Mouse (Mus musculus) kidney, postnatal 10 days (tissue): Measurements from ENCODE around the gene Phf1.

Experiments used
- DNase-seq: peaks from one replicate; pipeline ENCODE4 v3.0.0; 2021; ENCODE audit warnings: mixed read lengths

The Phf1 gene

DNA sequence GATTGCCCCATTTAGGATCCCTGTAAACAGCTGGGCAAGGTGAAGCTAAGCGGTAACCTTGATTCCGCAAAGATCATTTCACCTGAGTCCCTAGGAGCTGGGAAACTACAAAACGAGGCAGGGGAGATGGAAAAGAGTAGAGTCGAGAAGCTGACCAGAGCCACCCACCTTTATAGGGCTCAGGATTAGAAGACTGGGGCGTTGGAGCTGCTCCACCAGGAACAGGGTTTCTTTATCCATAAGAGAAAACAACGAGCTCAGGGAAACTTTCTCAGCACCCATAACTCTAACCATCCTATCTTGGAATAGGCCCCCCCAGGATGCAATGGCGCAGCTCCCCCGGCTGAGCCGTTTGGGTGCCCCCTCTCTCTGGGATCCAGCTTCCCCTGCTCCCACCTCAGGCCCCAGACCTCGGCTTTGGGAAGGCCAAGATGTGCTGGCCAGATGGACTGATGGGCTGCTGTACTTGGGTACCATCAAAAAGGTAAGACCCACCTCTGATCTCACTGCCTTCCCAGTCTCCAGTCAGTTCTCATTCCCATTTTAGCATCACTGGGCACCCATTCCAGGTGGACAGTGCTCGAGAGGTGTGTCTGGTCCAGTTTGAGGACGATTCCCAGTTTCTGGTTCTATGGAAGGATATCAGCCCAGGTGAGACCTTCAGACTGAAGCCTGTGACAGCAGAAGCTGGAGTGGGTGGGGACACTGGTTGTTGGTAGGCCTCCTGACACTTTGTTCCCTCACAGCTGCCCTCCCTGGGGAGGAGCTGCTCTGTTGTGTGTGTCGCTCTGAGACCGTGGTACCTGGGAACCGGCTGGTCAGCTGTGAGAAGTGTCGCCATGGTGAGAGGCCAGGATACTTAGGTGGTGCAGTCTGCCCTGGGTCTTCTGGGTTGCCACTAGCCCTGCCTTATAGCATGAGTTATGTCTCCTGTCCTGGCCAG lies 1.3 kb downstream of the Phf1 start:
- DNase-seq, result no peak

- DNase-seq, result no peak
Observed at GRCm38 (mm10) chr17:26935027-26935426, 2.2 kb downstream of the Phf1 start.

GRCm38 (mm10) chr17:26936453-26936852 lies 3.6 kb downstream of the Phf1 start:
- peak; percentile 16 for DNase-seq

GRCm38 (mm10) chr17:26936921-26937695 lies 4.3 kb downstream of the Phf1 start:
- peak; percentile 26 for DNase-seq

GRCm38 (mm10) chr17:26937883-26938695 lies 5.2 kb downstream of the Phf1 start:
- peak; percentile 6 for DNase-seq

GRCm38 (mm10) chr17:26938731-26939130 lies 5.9 kb downstream of the Phf1 start:
- peak; percentile 59 for DNase-seq

GRCm38 (mm10) chr17:26939178-26939972 lies 6.5 kb downstream of the Phf1 start, which contains the start of gene Cuta:
Gene Cuta (minus strand): TSS chr17:26939569.
- peak; percentile 100 for DNase-seq

- no peak for DNase-seq
Observed at GRCm38 (mm10) chr17:26939973-26940300, 7.1 kb downstream of the Phf1 start.

DNA sequence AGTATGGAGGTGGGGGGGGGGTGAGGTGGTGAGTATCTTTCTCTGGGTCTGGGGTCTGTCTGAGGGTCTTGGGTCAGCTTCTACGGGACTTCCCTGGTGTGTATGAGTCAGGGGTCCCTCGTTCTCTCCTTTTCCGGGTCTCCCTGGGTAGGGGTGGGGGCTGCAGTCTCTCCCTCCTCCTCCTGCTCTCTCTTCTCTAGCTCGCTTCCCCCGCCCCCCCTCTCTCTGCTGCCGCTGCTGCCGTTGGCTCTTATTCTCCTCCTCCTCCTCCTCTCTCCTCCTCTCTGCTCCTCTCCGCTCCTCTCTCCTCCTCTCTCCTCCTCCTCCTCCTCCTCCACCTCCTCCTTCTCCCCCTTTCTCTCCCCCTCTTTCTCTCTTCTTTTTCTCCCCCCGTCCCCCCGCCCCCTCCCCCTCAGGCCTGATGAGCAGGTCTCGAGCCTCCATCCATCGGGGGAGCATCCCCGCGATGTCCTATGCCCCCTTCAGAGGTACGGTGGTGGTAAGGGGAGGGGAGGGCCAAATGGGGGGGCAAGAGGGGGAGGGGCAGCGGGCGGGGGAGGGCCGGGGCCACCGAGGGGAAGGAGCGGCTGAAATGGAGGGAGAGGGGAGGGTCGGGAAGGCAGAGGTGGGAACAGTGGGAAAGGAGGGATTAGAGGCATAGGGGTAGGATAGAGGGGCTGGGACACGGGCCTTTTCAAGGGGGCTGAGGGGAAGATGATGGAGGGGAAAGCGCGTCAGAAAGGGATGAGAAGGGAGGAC lies 8.4 kb downstream of the Phf1 start, which contains the start of gene Syngap1:
Syngap1 (plus strand) TSS at position 223 of the 759 bp plus-strand sequence.
- peak; percentile 80 for DNase-seq

DNA sequence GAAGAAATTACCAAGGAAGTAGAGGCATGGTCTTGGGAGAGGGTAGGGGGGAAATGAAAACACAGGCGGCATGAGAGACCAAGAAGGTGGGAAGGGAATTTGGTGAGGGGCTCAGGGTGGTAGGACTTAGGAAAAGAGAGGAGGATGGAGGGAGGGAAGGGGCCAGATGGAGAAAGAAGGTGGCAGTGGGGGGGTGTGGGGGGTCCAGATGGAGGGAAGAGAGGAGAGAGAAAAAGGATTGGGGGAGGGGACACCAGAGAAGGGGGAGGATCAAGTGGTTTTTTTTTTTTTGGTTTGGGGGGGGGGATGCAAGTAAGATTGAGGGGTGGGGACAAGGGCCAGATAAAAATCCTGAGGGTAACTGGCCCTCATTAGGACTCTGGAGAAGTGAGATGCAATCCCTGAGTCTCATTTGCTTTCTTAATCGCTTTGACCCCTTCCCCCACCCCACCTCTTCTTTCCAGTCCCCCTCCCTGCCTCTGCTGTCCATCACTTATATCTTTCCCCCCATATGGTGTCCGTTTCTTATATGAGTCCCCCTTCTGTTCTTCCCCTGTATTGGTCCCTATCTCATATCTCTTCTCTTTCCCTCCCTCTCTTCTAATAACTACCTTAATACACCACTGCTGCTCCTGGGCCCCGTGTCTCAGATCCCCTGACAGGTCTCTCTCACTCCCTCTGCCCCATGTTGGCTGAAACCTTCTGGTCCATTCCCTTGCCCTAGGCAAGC lies 9.2 kb downstream of the Phf1 start:
- no peak for DNase-seq

DNA sequence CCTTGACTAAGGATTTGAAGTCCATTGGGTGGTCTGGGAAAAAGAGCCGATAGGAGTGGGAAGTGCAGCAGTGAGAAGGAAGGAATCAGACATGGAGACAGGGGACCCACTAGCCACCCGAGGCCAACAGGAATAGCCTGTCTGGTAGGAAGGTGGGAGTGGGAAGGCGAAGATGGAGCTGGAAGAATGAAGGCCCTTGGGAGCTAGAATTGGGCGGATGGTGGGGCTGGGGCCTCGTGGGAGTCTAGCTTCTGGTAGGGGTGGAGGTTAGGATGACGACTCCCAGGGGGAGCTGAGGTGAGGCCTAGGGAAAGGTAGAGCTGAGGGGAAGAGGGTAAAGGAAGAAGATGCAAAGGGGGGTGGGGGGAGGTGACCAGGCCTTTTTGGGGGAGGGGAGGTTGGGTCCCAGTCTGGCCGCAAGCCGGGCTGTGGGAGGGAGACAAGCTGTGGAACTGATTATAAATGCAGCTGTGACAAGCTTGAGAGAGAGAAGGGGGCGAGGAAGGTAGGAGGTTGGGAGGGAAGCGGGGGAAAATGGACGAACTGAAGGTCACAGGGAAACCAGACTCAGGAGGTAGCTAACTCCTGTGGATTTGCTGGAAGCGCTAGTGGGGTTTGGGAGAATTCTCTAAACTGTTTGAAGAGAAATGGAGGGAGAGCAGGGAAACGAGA lies 13.1 kb downstream of the Phf1 start:
- no peak for DNase-seq

DNA sequence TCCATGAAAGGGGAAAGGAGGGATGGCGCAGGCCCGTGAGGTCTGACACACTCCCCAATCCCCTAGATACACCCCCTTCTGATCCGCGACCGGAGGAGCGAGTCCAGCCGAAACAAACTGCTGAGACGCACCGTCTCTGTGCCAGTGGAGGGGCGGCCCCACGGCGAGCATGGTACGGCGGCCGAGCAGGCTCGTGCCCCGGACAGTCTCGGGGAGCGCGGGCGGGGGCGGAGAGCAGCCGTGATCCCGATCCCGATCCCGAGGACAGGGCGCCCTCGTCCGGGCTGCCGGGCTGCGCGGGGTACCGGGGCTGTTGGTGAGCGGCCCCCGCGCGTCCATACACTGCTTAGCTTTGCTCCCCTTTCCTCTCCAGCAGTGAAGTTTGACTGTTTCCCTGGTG lies 13.7 kb downstream of the Phf1 start:
- DNase-seq, result peak; percentile 90

- no peak for DNase-seq
Observed at GRCm38 (mm10) chr17:26947231-26948100, 14.6 kb downstream of the Phf1 start.

DNA sequence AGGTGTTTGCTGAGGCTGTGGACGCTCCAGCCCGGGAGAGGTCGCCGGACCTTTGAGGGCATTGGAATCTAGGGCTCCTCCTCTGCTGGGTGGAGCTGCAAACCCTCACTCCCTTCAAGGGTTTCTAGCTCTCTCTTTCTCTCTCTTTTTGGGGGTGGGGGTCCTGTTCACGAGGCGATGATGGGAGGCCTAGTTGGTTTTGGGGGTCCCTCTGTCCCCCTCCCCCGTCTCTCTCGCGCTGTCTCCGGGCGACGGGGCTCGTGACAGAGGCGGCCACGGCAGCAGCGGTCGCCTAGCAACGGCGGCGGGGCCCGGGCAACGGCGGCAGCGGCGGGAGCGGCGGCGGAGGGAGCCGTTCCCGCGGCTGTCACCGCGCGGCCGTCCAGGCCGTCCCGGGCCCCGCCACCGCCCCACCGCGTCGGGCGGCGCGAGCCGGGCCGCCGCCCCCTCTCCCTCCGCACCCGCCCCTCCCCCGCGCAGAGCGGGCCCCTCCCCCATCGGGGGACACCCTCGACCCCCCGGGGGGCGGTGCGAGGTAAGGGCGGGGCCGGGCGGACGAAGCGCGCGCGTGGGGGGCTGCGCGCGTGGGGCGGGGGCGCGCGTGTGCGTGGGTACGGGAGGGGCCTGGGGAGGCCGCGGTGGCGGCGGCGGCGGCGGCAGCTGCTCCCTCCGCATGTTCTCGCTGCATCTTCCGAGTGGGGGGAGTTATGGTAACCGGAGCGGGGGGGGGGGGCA lies 15.6 kb downstream of the Phf1 start:
- DNase-seq, result peak; percentile 79

DNA sequence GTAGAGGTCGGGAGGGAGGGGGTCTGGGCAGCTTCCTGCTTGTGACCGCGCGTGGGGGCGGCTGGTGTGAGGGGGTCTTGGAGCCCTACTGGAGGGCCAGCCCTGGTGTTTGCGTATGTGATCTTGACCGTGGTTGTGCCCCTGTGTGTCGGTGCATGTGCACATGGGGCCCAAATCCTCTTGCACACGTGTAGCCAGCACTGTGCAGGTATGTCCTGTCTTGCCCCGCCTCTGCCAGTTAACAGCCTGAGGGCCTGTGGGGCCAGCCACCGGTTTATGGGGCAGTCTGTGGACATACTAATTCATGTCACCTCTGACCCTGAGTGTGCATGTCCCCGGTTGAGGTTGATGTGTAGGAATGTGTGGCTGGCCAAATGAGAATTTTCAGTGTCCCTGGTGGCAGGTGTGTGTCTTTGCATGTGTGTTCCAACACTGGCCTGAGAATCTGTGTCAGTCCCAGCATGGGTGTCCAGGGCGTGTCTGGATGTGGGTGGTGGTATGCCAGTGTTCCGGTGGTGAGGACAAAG lies 16.3 kb downstream of the Phf1 start:
- DNase-seq, result no peak

- DNase-seq, result no peak
Observed at GRCm38 (mm10) chr17:26949866-26950265, 17.0 kb downstream of the Phf1 start.

- no peak for DNase-seq
Observed at GRCm38 (mm10) chr17:26950560-26951288, 17.9 kb downstream of the Phf1 start.
